Mouse (Mus musculus) neural tube, embryonic 11.5 days (tissue): ENCODE measurements around the gene Eif6. TPM values are rescaled to one million over a fixed set of nuclear protein-coding genes. Genes with fewer than 3 reads are reported as not detected.

Experiments
- ATAC-seq: fragments of 200-750 bp; cut with Nextera tagmentation; 2 replicates; pipeline ENCODE4 v1.8.0; 2017; ENCODE audit warnings: moderate number of reproducible peaks, mild to moderate bottlenecking, moderate TSS enrichment, moderate library complexity; ENCODE audit not compliant: insufficient read depth, low FRiP score, low TSS enrichment
- DNase-seq: peaks from one replicate; pipeline ENCODE4 v3.0.0-alpha.2; 2015; ENCODE audit warnings: low spot score
- H3K27ac ChIP-seq: fragments of 300-500 bp; sonication (generic); 2 replicates; pipeline ENCODE4 v1.5.1; 2014; ENCODE audit warnings: low read depth, mild to moderate bottlenecking, low read length
- H3K27me3 ChIP-seq: fragments of 300-500 bp; sonication (generic); 2 replicates; pipeline ENCODE4 v1.6.1; 2014; ENCODE audit warnings: mild to moderate bottlenecking, low read length, mixed read lengths; ENCODE audit not compliant: control insufficient read depth, insufficient read depth
- H3K36me3 ChIP-seq: fragments of 300-500 bp; sonication (generic); 2 replicates; pipeline ENCODE4 v1.6.1; 2014; ENCODE audit warnings: mild to moderate bottlenecking, low read length, moderate library complexity, mixed read lengths; ENCODE audit not compliant: control insufficient read depth, insufficient read depth
- H3K4me1 ChIP-seq: fragments of 300-500 bp; sonication (generic); 2 replicates; pipeline ENCODE4 v1.6.1; 2014; ENCODE audit warnings: low read length, mixed read lengths; ENCODE audit not compliant: control insufficient read depth, insufficient read depth
- H3K4me2 ChIP-seq: fragments of 300-500 bp; sonication (generic); 2 replicates; pipeline ENCODE4 v1.6.1; 2014; ENCODE audit warnings: low read depth, mild to moderate bottlenecking, moderate library complexity
- H3K4me3 ChIP-seq: fragments of 300-500 bp; sonication (generic); 2 replicates; pipeline ENCODE4 v1.5.1; 2014; ENCODE audit warnings: low read depth, low read length
- H3K9ac ChIP-seq: fragments of 300-500 bp; sonication (generic); 2 replicates; pipeline ENCODE4 v1.6.1; 2014; ENCODE audit warnings: mild to moderate bottlenecking, low read length
- H3K9me3 ChIP-seq: fragments of 300-500 bp; sonication (generic); 2 replicates; pipeline ENCODE4 v1.6.1; 2016; ENCODE audit warnings: low read length; ENCODE audit not compliant: control insufficient read depth
- WGBS: fragments of 180-500 bp; shearing (Covaris S2); extraction: QIAGEN DNeasy Blood & Tissue Kit; methylation state at CpG from one replicate; pipeline ENCODE4 v1.1.7; 2014; 5-methylcytosine and 5-hydroxymethylcytosine counted together
- polyA plus RNA-seq: library from polyadenylated mRNA; unstranded; fragments of >200 nt; fragmentation: Nextera tagmentation; extraction: Ambion mirVana; gene quantifications from 2 replicates; pipeline ENCODE4 v1.2.1, GENCODE M21; 2014

Eif6 gene
- polyA plus RNA-seq, 1 experiment from 2014 or later: 199 TPM

GRCm38 (mm10) chr2:155775685-155776263 is 51.0 kb downstream of the Eif6 start:
- peak; percentile 74 for DNase-seq
- Histone ChIP-seq H3K4me3 (peak overlapping the region; percentile 66), H3K36me3 (no peaks in the 10 kb centered on the region), H3K4me2 (peak overlapping the region; percentile 87), H3K9me3 (no peaks in the 10 kb centered on the region), H3K27me3 (peaks cover 20% of the 10 kb centered on the region), H3K4me1 (peaks cover 5% of the 10 kb centered on the region; the same call in 1 of the 2 replicates), H3K27ac (peak overlapping the region; percentile 72; the same call in 1 of the 2 replicates), H3K9ac (peak overlapping the region; percentile 76)
- ATAC-seq: peak; percentile 72
- under 1% methylated on average over 41 of the region's 44 CpGs for WGBS

GRCm38 (mm10) chr2:155774927-155775684 is 51.6 kb downstream of the Eif6 start, which contains the start of gene Mmp24:
Gene Mmp24 (plus strand): TSS chr2:155775342.
- peak within 1 kb of the TSS; percentile 66 for H3K4me3 ChIP-seq
- H3K4me2 ChIP-seq: peak within 1 kb of the TSS; percentile 87
- no peaks in the 10 kb centered on the region for H3K36me3 ChIP-seq
- H3K4me1 ChIP-seq: peaks cover 5% of the 10 kb centered on the region; the same call in 1 of the 2 replicates
- 3% methylated on average over 35 of the region's 100 CpGs for WGBS
- H3K27me3 ChIP-seq: peaks cover 20% of the 10 kb centered on the region
- H3K9me3 ChIP-seq: no peaks in the 10 kb centered on the region
- H3K9ac ChIP-seq: peak within 1 kb of the TSS; percentile 76
- no peak for DNase-seq
- peak within 1 kb of the TSS; percentile 72; the same call in 1 of the 2 replicates for H3K27ac ChIP-seq
- peak; percentile 31; the same call in 1 of the 2 replicates for ATAC-seq

- Histone ChIP-seq H3K4me1 (peaks cover 5% of the 10 kb centered on the region; the same call in 1 of the 2 replicates), H3K27ac (no peak overlapping the region), H3K27me3 (peaks cover 20% of the 10 kb centered on the region), H3K36me3 (no peaks in the 10 kb centered on the region), H3K9ac (no peak overlapping the region), H3K4me3 (peak overlapping the region; percentile 66; the same call in 1 of the 2 replicates), H3K9me3 (no peaks in the 10 kb centered on the region), H3K4me2 (no peak overlapping the region; the same call in 1 of the 2 replicates)
- DNase-seq: no peak
- 67% methylated on average over 11 of the region's 11 CpGs for WGBS
- ATAC-seq: no peak
Observed at GRCm38 (mm10) chr2:155774261-155774926, 52.3 kb downstream of the Eif6 start.

GRCm38 (mm10) chr2:155773664-155774063 is 53.1 kb downstream of the Eif6 start:
- Histone ChIP-seq H3K27me3 (peaks cover 20% of the 10 kb centered on the region), H3K4me2 (no peak overlapping the region), H3K9me3 (no peaks in the 10 kb centered on the region), H3K4me1 (peaks cover 5% of the 10 kb centered on the region; the same call in 1 of the 2 replicates), H3K36me3 (no peaks in the 10 kb centered on the region), H3K4me3 (no peak overlapping the region), H3K9ac (no peak overlapping the region), H3K27ac (no peak overlapping the region)
- WGBS: 72% methylated on average over 4 of the region's 4 CpGs
- ATAC-seq (no peak), DNase-seq (no peak)

Other genes starting within 250 kb of the Eif6 start
- gene Gss, start 234.1 kb downstream of the Eif6 start, polyA plus RNA-seq: 15.5 and 15.7 TPM in 2 replicates
- 1.5 and 1.8 TPM in 2 replicates for gene Myh7b, start 215.7 kb downstream of the Eif6 start, polyA plus RNA-seq
- gene Trpc4ap, start 134.5 kb downstream of the Eif6 start, polyA plus RNA-seq: 155 and 166 TPM in 2 replicates
- 33.1 and 36.0 TPM in 2 replicates for gene Edem2, start 97.5 kb downstream of the Eif6 start, polyA plus RNA-seq
- gene Gm17581, start 91.1 kb downstream of the Eif6 start, polyA plus RNA-seq: not detected in 2 replicates
- 2.6 and 2.8 TPM in 2 replicates for gene Procr, start 75.8 kb downstream of the Eif6 start, polyA plus RNA-seq
- gene Mmp24, start 51.6 kb downstream of the Eif6 start, polyA plus RNA-seq: 4.3 and 5.7 TPM in 2 replicates
- gene BC029722, start 7.5 kb downstream of the Eif6 start, polyA plus RNA-seq: 11.1 and 12.2 TPM in 2 replicates
- 0.15 and 0.27 TPM in 2 replicates for gene Fam83c, start 7.9 kb upstream of the Eif6 start, polyA plus RNA-seq
- 84.7 and 88.6 TPM in 2 replicates for gene Uqcc1, start 103.4 kb upstream of the Eif6 start, polyA plus RNA-seq
- not detected in 2 replicates for gene Gm15557, start 113.8 kb upstream of the Eif6 start, polyA plus RNA-seq
- 1.1 and 1.7 TPM in 2 replicates for gene Gdf5, start 118.4 kb upstream of the Eif6 start, polyA plus RNA-seq
- gene Cep250, start 129.5 kb upstream of the Eif6 start, polyA plus RNA-seq: 13.7 and 16.8 TPM in 2 replicates
- 0.86 and 2.2 TPM in 2 replicates for gene 6430550D23Rik, start 181.1 kb upstream of the Eif6 start, polyA plus RNA-seq
- gene Ergic3, start 181.1 kb upstream of the Eif6 start, polyA plus RNA-seq: 224 and 226 TPM in 2 replicates
- gene Fer1l4, start 226.0 kb upstream of the Eif6 start, polyA plus RNA-seq: not detected in 2 replicates
- gene Spag4, start 238.2 kb upstream of the Eif6 start, polyA plus RNA-seq: 4.7 and 5.5 TPM in 2 replicates